Mouse (Mus musculus): ENCODE results near the gene Trp53i11. TPM values are rescaled to one million over a fixed set of nuclear protein-coding genes. Genes with fewer than 3 reads are reported as not detected.
A peak's percentile ranks its signal among the peaks of the same experiment; 100 is the strongest.

Trp53i11 gene
- polyA plus RNA-seq, 1 experiment from 2014 or later, result 46.6 TPM

- ATAC-seq (ENCODE audit: low FRiP score, low TSS enrichment), result no peak
- no peak overlapping the region for H3K27ac ChIP-seq (ENCODE audit: low read depth, low read length)
- no peaks in the 10 kb centered on the region for H3K36me3 ChIP-seq (ENCODE audit: control insufficient read depth, insufficient read depth, low read length)
- H3K4me2 ChIP-seq (replicated peaks; ENCODE audit: low read depth, low read length), result no peak overlapping the region
- 78% methylated on average over 14 of the region's 14 CpGs for WGBS
- no peak overlapping the region for H3K9ac ChIP-seq (ENCODE audit: low read depth, low read length)
- H3K9me3 ChIP-seq (ENCODE audit: control insufficient read depth, low read length), result no peaks in the 10 kb centered on the region
- no peaks in the 10 kb centered on the region for H3K27me3 ChIP-seq (ENCODE audit: control insufficient read depth, insufficient read depth, low read length)
- H3K4me1 ChIP-seq (ENCODE audit: control insufficient read depth, insufficient read depth, low read length), result 0 out of 2 replicates have a peak, but pooled peaks cover 2% of the 10 kb centered on the region
- H3K4me3 ChIP-seq (ENCODE audit: low read length), result no peak overlapping the region
Measured at GRCm38 (mm10) chr2:93166734-93167406, 20.5 kb upstream of the Trp53i11 start.

GRCm38 (mm10) chr2:93170156-93170844 is 17.0 kb upstream of the Trp53i11 start:
- Histone ChIP-seq H3K36me3 (ENCODE audit: control insufficient read depth, insufficient read depth, low read length) (no peaks in the 10 kb centered on the region), H3K4me3 (ENCODE audit: low read length) (no peak overlapping the region), H3K4me1 (ENCODE audit: control insufficient read depth, insufficient read depth, low read length) (peaks cover 7% of the 10 kb centered on the region), H3K4me2 (replicated peaks; ENCODE audit: low read depth, low read length) (no peak overlapping the region), H3K9ac (ENCODE audit: low read depth, low read length) (no peak overlapping the region), H3K27me3 (ENCODE audit: control insufficient read depth, insufficient read depth, low read length) (no peaks in the 10 kb centered on the region), H3K27ac (ENCODE audit: low read depth, low read length) (no peak overlapping the region), H3K9me3 (ENCODE audit: control insufficient read depth, low read length) (no peaks in the 10 kb centered on the region)
- no peak for ATAC-seq (ENCODE audit: low FRiP score, low TSS enrichment)
- 67% methylated on average over 19 of the region's 19 CpGs for whole genome bisulfite sequencing

- H3K4me2 ChIP-seq (replicated peaks; ENCODE audit: low read depth, low read length), result no peak overlapping the region
- no peak overlapping the region for H3K27ac ChIP-seq (ENCODE audit: low read depth, low read length)
- peaks cover 7% of the 10 kb centered on the region for H3K4me1 ChIP-seq (ENCODE audit: control insufficient read depth, insufficient read depth, low read length)
- WGBS, result 89% methylated on average over 5 of the region's 5 CpGs
- no peak overlapping the region for H3K4me3 ChIP-seq (ENCODE audit: low read length)
- ATAC-seq (ENCODE audit: low FRiP score, low TSS enrichment), result no peak
- no peaks in the 10 kb centered on the region for H3K9me3 ChIP-seq (ENCODE audit: control insufficient read depth, low read length)
- no peaks in the 10 kb centered on the region for H3K36me3 ChIP-seq (ENCODE audit: control insufficient read depth, insufficient read depth, low read length)
- no peak overlapping the region for H3K9ac ChIP-seq (ENCODE audit: low read depth, low read length)
- H3K27me3 ChIP-seq (ENCODE audit: control insufficient read depth, insufficient read depth, low read length), result no peaks in the 10 kb centered on the region
Measured at GRCm38 (mm10) chr2:93170845-93171200, 16.5 kb upstream of the Trp53i11 start.

GRCm38 (mm10) chr2:93171929-93172328 is 15.4 kb upstream of the Trp53i11 start:
- Histone ChIP-seq H3K27ac (ENCODE audit: low read depth, low read length) (no peak overlapping the region), H3K9ac (ENCODE audit: low read depth, low read length) (no peak overlapping the region), H3K4me3 (ENCODE audit: low read length) (no peak overlapping the region), H3K27me3 (ENCODE audit: control insufficient read depth, insufficient read depth, low read length) (no peaks in the 10 kb centered on the region), H3K4me2 (replicated peaks; ENCODE audit: low read depth, low read length) (no peak overlapping the region), H3K9me3 (ENCODE audit: control insufficient read depth, low read length) (no peaks in the 10 kb centered on the region), H3K4me1 (ENCODE audit: control insufficient read depth, insufficient read depth, low read length) (peaks cover 13% of the 10 kb centered on the region), H3K36me3 (ENCODE audit: control insufficient read depth, insufficient read depth, low read length) (no peaks in the 10 kb centered on the region)
- 87% methylated on average over 6 of the region's 6 CpGs for WGBS
- no peak for ATAC-seq (ENCODE audit: low FRiP score, low TSS enrichment)

- H3K9me3 ChIP-seq (ENCODE audit: control insufficient read depth, low read length), result no peaks in the 10 kb centered on the region
- no peak overlapping the region for H3K4me2 ChIP-seq (replicated peaks; ENCODE audit: low read depth, low read length)
- no peak overlapping the region for H3K9ac ChIP-seq (ENCODE audit: low read depth, low read length)
- H3K27ac ChIP-seq (ENCODE audit: low read depth, low read length), result no peak overlapping the region
- no peak for ATAC-seq (ENCODE audit: low FRiP score, low TSS enrichment)
- no peak overlapping the region for H3K4me3 ChIP-seq (ENCODE audit: low read length)
- H3K36me3 ChIP-seq (ENCODE audit: control insufficient read depth, insufficient read depth, low read length), result no peaks in the 10 kb centered on the region
- WGBS, result 35% methylated on average over 5 of the region's 5 CpGs
- H3K27me3 ChIP-seq (ENCODE audit: control insufficient read depth, insufficient read depth, low read length), result no peaks in the 10 kb centered on the region
- peaks cover 18% of the 10 kb centered on the region for H3K4me1 ChIP-seq (ENCODE audit: control insufficient read depth, insufficient read depth, low read length)
Measured at GRCm38 (mm10) chr2:93172460-93172859, 14.9 kb upstream of the Trp53i11 start.

- ATAC-seq (ENCODE audit: low FRiP score, low TSS enrichment), result no peak; the same call in 1 of the 2 replicates
- Histone ChIP-seq H3K4me3 (ENCODE audit: low read length) (no peak overlapping the region), H3K36me3 (ENCODE audit: control insufficient read depth, insufficient read depth, low read length) (no peaks in the 10 kb centered on the region), H3K4me2 (replicated peaks; ENCODE audit: low read depth, low read length) (no peak overlapping the region), H3K27ac (ENCODE audit: low read depth, low read length) (no peak overlapping the region), H3K27me3 (ENCODE audit: control insufficient read depth, insufficient read depth, low read length) (peaks cover 10% of the 10 kb centered on the region), H3K9ac (ENCODE audit: low read depth, low read length) (no peak overlapping the region), H3K4me1 (ENCODE audit: control insufficient read depth, insufficient read depth, low read length) (peaks cover 21% of the 10 kb centered on the region), H3K9me3 (ENCODE audit: control insufficient read depth, low read length) (no peaks in the 10 kb centered on the region)
- WGBS, result 26% methylated on average over 5 of the region's 5 CpGs
Measured at GRCm38 (mm10) chr2:93174159-93174558, 13.2 kb upstream of the Trp53i11 start.

- no peak overlapping the region for H3K27ac ChIP-seq (ENCODE audit: low read depth, low read length)
- no peak for ATAC-seq (ENCODE audit: low FRiP score, low TSS enrichment)
- no peak overlapping the region for H3K4me2 ChIP-seq (replicated peaks; ENCODE audit: low read depth, low read length)
- H3K4me1 ChIP-seq (ENCODE audit: control insufficient read depth, insufficient read depth, low read length), result peaks cover 29% of the 10 kb centered on the region
- WGBS, result 22% methylated on average over 5 of the region's 5 CpGs
- H3K9ac ChIP-seq (ENCODE audit: low read depth, low read length), result no peak overlapping the region
- H3K4me3 ChIP-seq (ENCODE audit: low read length), result no peak overlapping the region
- H3K36me3 ChIP-seq (ENCODE audit: control insufficient read depth, insufficient read depth, low read length), result no peaks in the 10 kb centered on the region
- H3K9me3 ChIP-seq (ENCODE audit: control insufficient read depth, low read length), result no peaks in the 10 kb centered on the region
- peaks cover 20% of the 10 kb centered on the region for H3K27me3 ChIP-seq (ENCODE audit: control insufficient read depth, insufficient read depth, low read length)
Measured at GRCm38 (mm10) chr2:93175278-93175677, 12.1 kb upstream of the Trp53i11 start.

GRCm38 (mm10) chr2:93175721-93176120 is 11.6 kb upstream of the Trp53i11 start:
- Histone ChIP-seq H3K27me3 (ENCODE audit: control insufficient read depth, insufficient read depth, low read length) (peaks cover 22% of the 10 kb centered on the region), H3K4me1 (ENCODE audit: control insufficient read depth, insufficient read depth, low read length) (peaks cover 29% of the 10 kb centered on the region), H3K27ac (ENCODE audit: low read depth, low read length) (no peak overlapping the region), H3K4me2 (replicated peaks; ENCODE audit: low read depth, low read length) (no peak overlapping the region), H3K9ac (ENCODE audit: low read depth, low read length) (no peak overlapping the region), H3K36me3 (ENCODE audit: control insufficient read depth, insufficient read depth, low read length) (no peaks in the 10 kb centered on the region), H3K9me3 (ENCODE audit: control insufficient read depth, low read length) (no peaks in the 10 kb centered on the region), H3K4me3 (ENCODE audit: low read length) (no peak overlapping the region)
- ATAC-seq (ENCODE audit: low FRiP score, low TSS enrichment), result no peak
- WGBS, result 70% methylated on average over 2 of the region's 2 CpGs

- Histone ChIP-seq H3K36me3 (ENCODE audit: control insufficient read depth, insufficient read depth, low read length) (no peaks in the 10 kb centered on the region), H3K27ac (ENCODE audit: low read depth, low read length) (peak overlapping the region; percentile 38; the same call in 1 of the 2 replicates), H3K4me1 (ENCODE audit: control insufficient read depth, insufficient read depth, low read length) (peaks cover 29% of the 10 kb centered on the region), H3K27me3 (ENCODE audit: control insufficient read depth, insufficient read depth, low read length) (peaks cover 22% of the 10 kb centered on the region), H3K9me3 (ENCODE audit: control insufficient read depth, low read length) (no peaks in the 10 kb centered on the region), H3K4me2 (replicated peaks; ENCODE audit: low read depth, low read length) (no peak overlapping the region; the same call in 1 of the 2 replicates), H3K9ac (ENCODE audit: low read depth, low read length) (0 out of 2 replicates have a peak overlapping the region, but pooled peaks have one; percentile 18), H3K4me3 (ENCODE audit: low read length) (no peak overlapping the region)
- WGBS, result 22% methylated on average over 4 of the region's 4 CpGs
- no peak for ATAC-seq (ENCODE audit: low FRiP score, low TSS enrichment)
Measured at GRCm38 (mm10) chr2:93176193-93176798, 11.1 kb upstream of the Trp53i11 start.
